Mouse (Mus musculus): ENCODE measurements around the gene Osbpl3. TPM values are rescaled to one million over a fixed set of nuclear protein-coding genes. Genes with fewer than 3 reads are reported as not detected.

Gene Osbpl3
- total and polyA plus RNA-seq, 2 experiments: 0.15 to 0.83 TPM

DNA sequence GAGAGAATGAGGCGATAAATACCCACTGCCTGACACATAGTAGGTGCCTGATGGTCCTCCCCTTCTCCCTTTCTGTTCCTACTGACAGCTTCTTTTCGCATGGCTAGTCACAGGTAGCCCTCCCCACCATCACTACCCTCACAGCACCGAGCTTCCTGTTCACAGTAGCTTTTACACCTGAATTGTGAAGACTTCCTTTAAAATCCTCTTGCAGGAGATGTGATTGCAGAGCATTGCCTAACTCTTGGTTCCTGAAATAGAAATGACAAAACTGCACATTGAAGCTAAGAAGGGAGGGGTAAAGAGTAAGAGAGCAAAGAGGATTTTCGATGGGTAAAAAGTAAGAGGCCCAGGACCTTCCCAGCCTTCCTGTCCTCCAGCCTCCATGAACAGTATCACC lies 211.0 kb downstream of the Osbpl3 start:
- no peaks in the 10 kb centered on the region for H3K4me1 ChIP-seq (ENCODE audit: control insufficient read depth, insufficient read depth, low read length)
- DNase-seq (ENCODE audit: extremely low read depth, low read depth, low spot score): no peak
- no peak for TF ChIP-seq POLR2A (IDR thresholded peaks at IDR 0.05; ENCODE audit: extremely low read depth, insufficient read depth, low read length)
- TF ChIP-seq CTCF (IDR thresholded peaks at IDR 0.05; ENCODE audit: low read depth, low read length): no peak
- WGBS: 84% methylated on average over 4 of the region's 4 CpGs
- no peaks in the 10 kb centered on the region for H3K36me3 ChIP-seq (ENCODE audit: control insufficient read depth, insufficient read depth, low read length)
- H3K9ac ChIP-seq (ENCODE audit: low read depth, low read length): no peak overlapping the region
- no peak overlapping the region for H3K27ac ChIP-seq (replicated peaks; ENCODE audit: insufficient read depth, low read depth, low read length)
- H3K4me3 ChIP-seq (ENCODE audit: insufficient read depth, low read depth, low read length): no peak overlapping the region
- no peaks in the 10 kb centered on the region for H3K79me2 ChIP-seq (ENCODE audit: control insufficient read depth, insufficient read depth, low read length)
- H3K27me3 ChIP-seq (ENCODE audit: control insufficient read depth, insufficient read depth, low read length): no peaks in the 10 kb centered on the region

DNA sequence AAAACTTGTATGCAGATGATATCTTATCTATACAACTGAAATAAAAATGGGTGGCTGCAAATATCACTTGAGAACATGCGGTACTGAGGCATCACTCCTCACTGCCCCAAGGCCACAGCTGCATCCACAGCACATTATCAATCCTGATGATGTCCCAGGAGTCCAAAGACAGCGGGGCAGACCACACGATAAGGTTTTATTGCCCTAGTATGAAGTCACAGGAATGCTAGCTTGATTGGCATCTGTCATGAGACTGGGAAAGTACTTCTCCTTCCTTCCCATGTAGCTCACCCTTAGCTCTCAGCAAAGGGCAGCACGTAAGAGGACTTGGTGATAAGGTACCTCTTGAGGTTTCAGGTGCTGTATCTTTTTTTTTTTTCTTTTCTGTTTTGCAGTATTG lies 211.9 kb downstream of the Osbpl3 start:
- H3K9ac ChIP-seq (ENCODE audit: low read depth, low read length): no peak overlapping the region
- WGBS: 86% methylated on average over 4 of the region's 4 CpGs
- H3K79me2 ChIP-seq (ENCODE audit: control insufficient read depth, insufficient read depth, low read length): no peaks in the 10 kb centered on the region
- no peak for TF ChIP-seq CTCF (IDR thresholded peaks at IDR 0.05; ENCODE audit: low read depth, low read length)
- TF ChIP-seq POLR2A (IDR thresholded peaks at IDR 0.05; ENCODE audit: extremely low read depth, insufficient read depth, low read length): no peak
- H3K4me1 ChIP-seq (ENCODE audit: control insufficient read depth, insufficient read depth, low read length): no peaks in the 10 kb centered on the region
- H3K36me3 ChIP-seq (ENCODE audit: control insufficient read depth, insufficient read depth, low read length): no peaks in the 10 kb centered on the region
- no peak overlapping the region for H3K27ac ChIP-seq (replicated peaks; ENCODE audit: insufficient read depth, low read depth, low read length)
- no peaks in the 10 kb centered on the region for H3K27me3 ChIP-seq (ENCODE audit: control insufficient read depth, insufficient read depth, low read length)
- no peak for DNase-seq (ENCODE audit: extremely low read depth, low read depth, low spot score)
- H3K4me3 ChIP-seq (ENCODE audit: insufficient read depth, low read depth, low read length): no peak overlapping the region

Other genes starting within 250 kb of the Osbpl3 start
- gene Gsdme, start 192.3 kb downstream of the Osbpl3 start, total RNA-seq (2014; rRNA removed): 1.0 and 1.4 TPM in 2 replicates
- gene Gsdme, start 192.3 kb downstream of the Osbpl3 start, polyA plus RNA-seq (2012; rRNA removed): 0.87 and 1.2 TPM in 2 replicates
- gene Cycs, start 110.3 kb upstream of the Osbpl3 start, total RNA-seq (2014; rRNA removed): 36.2 and 52.9 TPM in 2 replicates
- 2.9 and 3.1 TPM in 2 replicates for gene Cycs, start 110.3 kb upstream of the Osbpl3 start, polyA plus RNA-seq (2012; rRNA removed)
- 0.07 TPM in 1 of 2 replicates, not detected in the other for gene 4921507P07Rik, start 140.4 kb upstream of the Osbpl3 start, total RNA-seq (2014; rRNA removed)
- 0.05 TPM in 1 of 2 replicates, not detected in the other for gene 4921507P07Rik, start 140.4 kb upstream of the Osbpl3 start, polyA plus RNA-seq (2012; rRNA removed)
- not detected in 2 replicates for gene Npvf, start 198.2 kb upstream of the Osbpl3 start, total RNA-seq (2014; rRNA removed)
- gene Npvf, start 198.2 kb upstream of the Osbpl3 start, polyA plus RNA-seq (2012; rRNA removed): not detected in 2 replicates